Mouse (Mus musculus) limb, embryonic 14.5 days (tissue): ENCODE results near the gene Art4. TPM values are rescaled to one million over a fixed set of nuclear protein-coding genes. Genes with fewer than 3 reads are reported as not detected.

ENCODE experiments used
- ATAC-seq: fragments of 200-750 bp; cut with Nextera tagmentation; 2 replicates; pipeline ENCODE4 v1.8.0; 2017; ENCODE audit warnings: low read depth, moderate number of reproducible peaks, moderate TSS enrichment; ENCODE audit not compliant: low FRiP score
- DNase-seq: peaks from one replicate; pipeline ENCODE4 v3.0.0-alpha.2; 2015; ENCODE audit warnings: low spot score
- H3K27ac ChIP-seq: fragments of 300-500 bp; sonication (generic); replicated peaks from 2 replicates; pipeline ENCODE4 v1.5.1; 2014; ENCODE audit warnings: low read depth, mild to moderate bottlenecking, low read length, moderate library complexity, mixed read lengths
- H3K27me3 ChIP-seq: fragments of 300-500 bp; sonication (generic); 2 replicates; pipeline ENCODE4 v1.6.1; 2014; ENCODE audit warnings: low read length, mixed read lengths; ENCODE audit not compliant: control insufficient read depth, insufficient read depth
- H3K36me3 ChIP-seq: fragments of 300-500 bp; sonication (generic); 2 replicates; pipeline ENCODE4 v1.6.1; 2014; ENCODE audit warnings: mild to moderate bottlenecking, low read length, moderate library complexity, mixed read lengths; ENCODE audit not compliant: control insufficient read depth, insufficient read depth
- H3K4me1 ChIP-seq: fragments of 300-500 bp; sonication (generic); 2 replicates; pipeline ENCODE4 v1.6.1; 2014; ENCODE audit warnings: antibody characterized with exemption, low read length, mixed read lengths; ENCODE audit not compliant: control insufficient read depth, insufficient read depth
- H3K4me2 ChIP-seq: fragments of 300-500 bp; sonication (generic); replicated peaks from 2 replicates; pipeline ENCODE4 v1.6.1; 2014; ENCODE audit warnings: low read depth, mild to moderate bottlenecking, low read length, moderate library complexity; ENCODE audit not compliant: severe bottlenecking
- H3K4me3 ChIP-seq: fragments of 300-500 bp; sonication (generic); replicated peaks from 2 replicates; pipeline ENCODE4 v1.5.1; 2014; ENCODE audit warnings: low read length
- H3K9ac ChIP-seq: fragments of 300-500 bp; sonication (generic); 2 replicates; pipeline ENCODE4 v1.6.1; 2014; ENCODE audit warnings: mild to moderate bottlenecking, low read depth, low read length, moderate library complexity; ENCODE audit not compliant: severe bottlenecking
- H3K9me3 ChIP-seq: fragments of 300-500 bp; sonication (generic); 2 replicates; pipeline ENCODE4 v1.6.1; 2016; ENCODE audit warnings: low read length; ENCODE audit not compliant: control insufficient read depth
- POLR2A ChIP-seq: fragments of 200-500 bp; IDR thresholded peaks from 2 replicates; pipeline ENCODE4 v1.8.0; 2012; ENCODE audit warnings: inconsistent platforms, mild to moderate bottlenecking, moderate library complexity, borderline replicate concordance; ENCODE audit not compliant: insufficient read depth, insufficient read length; ENCODE audit errors: extremely low read depth
- WGBS: fragments of 180-500 bp; shearing (Covaris S2); extraction: QIAGEN DNeasy Blood & Tissue Kit; methylation state at CpG from one replicate; pipeline ENCODE4 v1.1.7; 2014; 5-methylcytosine and 5-hydroxymethylcytosine counted together
- polyA plus RNA-seq, 2 experiments: library from polyadenylated mRNA; depleted of rRNA in 1 of 2; stranded (reverse) in 1 of 2; unstranded in 1 of 2; fragments of >200 nt; fragmentation: Nextera tagmentation in 1 of 2; extraction: Ambion mirVana in 1 of 2; gene quantifications; 2 replicates each; pipeline versions ENCODE4 v1.2.1 to v1.2.3; 2012 to 2014

Gene Art4
- polyA plus RNA-seq, 2 experiments: 2.6 to 3.1 TPM

DNA sequence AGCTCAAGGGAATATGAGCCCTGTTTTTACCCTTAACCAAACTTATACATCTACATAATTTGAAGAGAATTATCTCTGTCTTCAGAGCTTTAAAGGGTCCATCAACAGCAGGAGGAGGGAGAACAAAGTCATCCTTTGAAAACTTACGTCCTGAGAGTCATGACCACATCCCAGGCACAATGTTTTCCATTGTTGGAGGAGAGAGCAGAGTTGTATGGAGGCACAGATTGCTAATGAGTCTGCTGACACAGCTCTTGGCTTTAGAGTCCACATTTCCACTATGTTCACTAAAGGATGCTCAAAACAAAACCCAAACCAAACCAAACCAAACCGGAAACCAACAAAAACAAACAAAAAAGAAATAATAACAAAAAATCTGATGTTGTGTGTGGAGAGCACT is 12.6 kb downstream of the Art4 start:
- ATAC-seq: no peak
- no peak for TF ChIP-seq POLR2A

GRCm38 (mm10) chr6:136837323-136837722 is 20.2 kb downstream of the Art4 start:
- TF ChIP-seq POLR2A: no peak
- no peaks in the 10 kb centered on the region for H3K36me3 ChIP-seq
- H3K9me3 ChIP-seq: no peaks in the 10 kb centered on the region
- H3K27me3 ChIP-seq: no peaks in the 10 kb centered on the region
- 66% methylated on average over 3 of the region's 3 CpGs for WGBS
- H3K9ac ChIP-seq: no peak overlapping the region
- no peak overlapping the region for H3K4me2 ChIP-seq
- no peaks in the 10 kb centered on the region for H3K4me1 ChIP-seq
- no peak overlapping the region for H3K4me3 ChIP-seq
- no peak for DNase-seq
- no peak overlapping the region for H3K27ac ChIP-seq
- ATAC-seq: no peak

More for the DNA sequence above, 12.6 kb downstream of the Art4 start:
- no peak overlapping the region for H3K4me3 ChIP-seq
- no peaks in the 10 kb centered on the region for H3K36me3 ChIP-seq
- 69% methylated on average over 2 of the region's 2 CpGs for WGBS
- no peak overlapping the region for H3K9ac ChIP-seq
- no peak for DNase-seq
- H3K9me3 ChIP-seq: no peaks in the 10 kb centered on the region
- H3K4me1 ChIP-seq: no peaks in the 10 kb centered on the region
- H3K27me3 ChIP-seq: no peaks in the 10 kb centered on the region
- no peak overlapping the region for H3K4me2 ChIP-seq
- no peak overlapping the region for H3K27ac ChIP-seq

- Histone ChIP-seq H3K9ac (no peak within 1 kb of the TSS), H3K4me2 (no peak within 1 kb of the TSS), H3K27me3 (no peaks in the 10 kb centered on the region), H3K36me3 (no peaks in the 10 kb centered on the region), H3K9me3 (no peaks in the 10 kb centered on the region), H3K4me1 (no peaks in the 10 kb centered on the region), H3K4me3 (no peak within 1 kb of the TSS), H3K27ac (no peak within 1 kb of the TSS)
- 45% methylated on average over 4 of the region's 4 CpGs for WGBS
- ATAC-seq (no peak), DNase-seq (no peak)
- no peak for TF ChIP-seq POLR2A
These were observed 22.2 kb downstream of the Art4 start, which contains the start of gene Smco3 for GRCm38 (mm10) chr6:136835352-136835751. Smco3 (minus strand) TSS chr6:136835452.

DNA sequence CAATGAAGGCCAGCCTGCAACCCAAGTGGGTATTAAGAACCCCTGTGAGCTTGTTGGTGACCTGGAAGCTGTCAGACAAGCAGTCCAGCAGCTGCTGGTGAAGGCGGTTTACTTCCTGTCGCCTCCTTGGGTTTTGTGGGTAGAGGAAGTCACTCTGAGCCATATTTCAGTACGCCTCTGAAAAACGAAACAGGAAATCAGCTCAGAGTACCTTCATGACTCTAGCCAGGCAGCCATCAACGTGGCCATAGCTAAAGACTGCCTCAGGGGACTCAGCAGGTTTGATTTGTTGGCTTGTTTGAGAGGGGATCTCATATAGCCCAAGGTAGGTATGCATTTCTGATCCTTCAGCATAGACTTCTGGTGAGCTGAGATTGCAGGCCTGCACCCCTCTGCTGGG is 25.8 kb downstream of the Art4 start:
- DNase-seq: no peak
- H3K9ac ChIP-seq: no peak overlapping the region
- no peaks in the 10 kb centered on the region for H3K9me3 ChIP-seq
- H3K4me1 ChIP-seq: 0 out of 2 replicates have a peak, but pooled peaks cover 3% of the 10 kb centered on the region
- no peaks in the 10 kb centered on the region for H3K36me3 ChIP-seq
- no peak for ATAC-seq
- H3K27ac ChIP-seq: no peak overlapping the region
- no peak overlapping the region for H3K4me2 ChIP-seq
- WGBS: 63% methylated on average over 5 of the region's 5 CpGs
- TF ChIP-seq POLR2A: no peak
- H3K27me3 ChIP-seq: no peaks in the 10 kb centered on the region
- H3K4me3 ChIP-seq: no peak overlapping the region

GRCm38 (mm10) chr6:136828681-136829080 is 28.9 kb downstream of the Art4 start:
- H3K4me3 ChIP-seq: peak overlapping the region; percentile 100
- H3K4me1 ChIP-seq: 0 out of 2 replicates have a peak, but pooled peaks cover 3% of the 10 kb centered on the region
- H3K27ac ChIP-seq: peak overlapping the region; percentile 82
- H3K4me2 ChIP-seq: peak overlapping the region; percentile 50
- whole genome bisulfite sequencing: 33% methylated on average over 4 of the region's 4 CpGs
- DNase-seq (no peak), ATAC-seq (no peak)
- TF ChIP-seq POLR2A: no peak
- peak overlapping the region; percentile 55 for H3K9ac ChIP-seq
- no peaks in the 10 kb centered on the region for H3K27me3 ChIP-seq
- no peaks in the 10 kb centered on the region for H3K9me3 ChIP-seq
- H3K36me3 ChIP-seq: peaks cover 19% of the 10 kb centered on the region
